Mouse (Mus musculus) macrophage (primary cell): ENCODE measurements around the gene Irf3. TPM values are rescaled to one million over a fixed set of nuclear protein-coding genes. Genes with fewer than 3 reads are reported as not detected.
A peak's percentile ranks its signal among the peaks of the same experiment; 100 is the strongest.

Experiments used
- H3K27ac ChIP-seq: fragments of 350-480 bp; formaldehyde crosslinking; 2 replicates; pipeline ENCODE4 v1.9.0; 2021
- H3K36me3 ChIP-seq: fragments of 350-480 bp; formaldehyde crosslinking; 2 replicates; pipeline ENCODE4 v1.9.0; 2021; ENCODE audit errors: inconsistent target
- H3K4me3 ChIP-seq: fragments of 350-480 bp; formaldehyde crosslinking; 2 replicates; pipeline ENCODE4 v1.9.0; 2021; ENCODE audit errors: inconsistent target
- H3K79me2 ChIP-seq: fragments of 350-480 bp; formaldehyde crosslinking; 2 replicates; pipeline ENCODE4 v1.9.0; 2021; ENCODE audit errors: inconsistent target
- WGBS: methylation state at CpG from one replicate; pipeline ENCODE4 v1.1.7; 2026; ENCODE audit warnings: inconsistent platforms; ENCODE audit not compliant: missing documents; 5-methylcytosine and 5-hydroxymethylcytosine counted together
- polyA plus RNA-seq: library from polyadenylated mRNA; stranded (reverse); fragments of 250-400 nt; gene quantifications from 3 replicates; pipeline ENCODE4 v1.2.4, GENCODE M21; 2018; ENCODE audit warnings: inconsistent platforms

Gene Irf3
- polyA plus RNA-seq, 1 experiment from 2014 or later, result 35.0 TPM

DNA sequence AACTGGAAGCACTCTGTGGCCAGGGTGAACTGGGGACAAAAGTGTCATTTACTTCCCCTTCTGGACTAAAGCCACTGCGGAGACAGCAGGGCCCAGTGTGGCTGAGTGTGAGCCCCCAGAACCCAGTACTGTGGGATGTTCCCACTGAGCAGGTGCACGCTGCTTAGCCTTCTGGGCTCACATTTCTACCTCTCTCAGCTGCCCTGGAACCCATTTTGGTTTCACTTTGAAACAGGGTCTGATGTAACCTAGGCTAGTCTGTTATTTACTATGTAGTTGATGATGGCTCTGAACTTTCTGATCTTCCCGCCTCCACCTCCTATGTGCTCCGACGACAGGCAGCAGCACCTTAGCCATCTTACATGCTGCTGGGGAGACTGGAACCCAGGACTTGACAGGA, 34.6 kb upstream of the Irf3 start:
- no peaks in the 10 kb centered on the region for H3K36me3 ChIP-seq
- H3K79me2 ChIP-seq, result no peaks in the 10 kb centered on the region
- no peak overlapping the region for H3K4me3 ChIP-seq
- no peak overlapping the region for H3K27ac ChIP-seq
- WGBS, result 72% methylated on average over 5 of the region's 5 CpGs

DNA sequence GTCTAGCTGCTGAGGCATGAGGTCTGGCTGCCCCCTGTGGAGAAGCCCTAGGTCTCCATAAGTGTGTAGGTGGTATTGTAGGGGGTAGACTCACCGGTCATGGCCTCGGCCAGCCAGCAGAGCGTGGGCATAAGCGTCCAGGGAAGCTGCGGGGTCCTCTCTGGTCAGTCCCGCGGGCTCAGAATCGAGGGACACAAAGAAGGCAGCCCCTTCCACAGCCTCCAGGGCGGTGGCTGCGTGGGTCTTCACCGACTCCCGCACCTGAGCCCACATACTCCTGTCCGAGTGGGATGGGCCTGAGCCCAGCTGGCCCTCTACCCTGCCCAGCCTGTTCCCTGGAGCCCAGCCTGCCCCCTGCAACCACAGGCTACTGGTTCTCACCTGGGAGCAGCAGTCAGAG, 32.5 kb upstream of the Irf3 start:
- H3K4me3 ChIP-seq, result no peak overlapping the region
- no peak overlapping the region for H3K27ac ChIP-seq
- H3K36me3 ChIP-seq, result no peaks in the 10 kb centered on the region
- H3K79me2 ChIP-seq, result no peaks in the 10 kb centered on the region
- 84% methylated on average over 9 of the region's 13 CpGs for WGBS

DNA sequence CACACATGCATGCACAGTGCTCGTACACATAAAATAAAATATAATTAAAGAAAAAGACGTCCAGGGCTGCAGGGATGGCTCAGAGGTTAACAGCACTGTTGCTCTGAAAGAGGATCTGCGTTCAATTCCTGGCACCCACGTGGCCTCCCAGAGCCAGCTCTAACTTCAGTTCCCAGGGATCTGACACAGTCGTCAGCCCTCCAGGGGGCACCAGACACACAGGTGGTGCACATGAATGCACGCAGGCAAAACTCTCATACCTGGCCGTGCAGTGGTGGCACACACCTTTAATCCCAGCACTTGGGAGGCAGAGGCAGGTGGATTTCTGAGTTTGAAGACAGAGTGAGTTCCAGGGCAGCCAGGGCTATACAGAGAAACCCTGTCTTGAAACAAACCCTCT, 31.5 kb upstream of the Irf3 start:
- H3K79me2 ChIP-seq, result no peaks in the 10 kb centered on the region
- 61% methylated on average over 7 of the region's 7 CpGs for WGBS
- H3K36me3 ChIP-seq, result no peaks in the 10 kb centered on the region
- H3K4me3 ChIP-seq, result no peak overlapping the region
- no peak overlapping the region for H3K27ac ChIP-seq

DNA sequence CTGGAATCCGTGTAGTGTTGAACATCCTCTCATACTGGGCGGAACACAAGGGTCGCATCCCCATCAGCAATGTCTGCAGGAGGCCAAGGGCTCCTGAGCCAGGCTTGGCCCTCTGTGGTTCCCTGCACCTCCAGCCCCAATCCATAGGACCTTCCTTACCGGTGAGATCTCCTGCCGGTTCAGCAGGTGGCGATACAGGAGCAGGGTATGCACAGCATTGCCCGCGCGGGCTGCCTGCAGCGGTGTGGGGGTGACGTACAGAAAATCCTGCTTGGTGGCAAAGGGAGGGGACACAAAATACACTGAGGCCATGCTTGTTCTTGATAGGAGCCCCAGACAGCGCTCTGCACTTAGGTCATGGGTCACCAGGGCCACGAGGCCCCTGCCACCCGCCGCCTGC, 30.8 kb upstream of the Irf3 start:
- 88% methylated on average over 13 of the region's 15 CpGs for WGBS
- Histone ChIP-seq H3K27ac (no peak overlapping the region), H3K4me3 (no peak overlapping the region), H3K36me3 (no peaks in the 10 kb centered on the region), H3K79me2 (no peaks in the 10 kb centered on the region)

DNA sequence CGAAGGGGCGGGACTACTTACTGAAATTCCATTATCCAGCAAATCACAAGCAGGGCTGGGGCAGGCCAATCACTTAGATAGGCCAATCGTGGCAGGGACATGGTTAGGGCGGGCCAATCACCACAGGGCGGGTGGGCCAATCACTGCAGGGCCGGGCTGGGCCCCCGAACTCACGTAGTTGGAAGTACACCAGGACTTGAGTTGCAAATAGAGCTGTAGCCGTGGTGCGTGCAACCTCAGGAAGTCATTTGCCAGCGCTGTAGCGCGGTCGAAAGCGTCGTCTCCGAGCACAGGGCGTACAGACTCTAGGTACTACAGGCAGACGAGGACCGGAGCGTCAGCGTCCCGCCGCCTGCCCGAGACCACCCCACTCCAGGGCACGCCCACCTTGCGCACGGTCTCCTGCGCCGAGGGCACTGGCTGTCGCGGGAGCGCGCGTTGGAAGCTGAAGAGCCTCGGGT, 27.2 kb upstream of the Irf3 start:
- H3K79me2 ChIP-seq, result no peaks in the 10 kb centered on the region

DNA sequence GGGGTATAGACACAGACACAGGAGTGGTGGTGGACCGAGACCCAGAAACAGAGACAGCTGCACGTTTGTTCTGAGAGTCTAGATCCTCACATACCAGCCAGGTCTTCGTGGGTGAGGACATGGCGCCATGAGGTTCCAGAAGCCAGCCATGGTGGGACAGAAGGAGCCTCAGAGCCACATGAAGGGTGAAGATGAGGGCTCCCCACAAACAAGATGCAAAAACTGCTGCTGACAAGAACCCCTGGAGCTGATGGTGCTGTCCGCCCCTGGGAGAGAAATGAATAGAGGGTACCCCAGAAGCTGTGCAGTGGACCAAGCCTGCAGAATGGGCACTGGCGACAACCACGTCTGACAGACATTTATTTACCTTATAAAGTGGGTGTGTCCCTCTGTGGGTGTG, 26.3 kb upstream of the Irf3 start:
- 87% methylated on average over 7 of the region's 7 CpGs for WGBS
- Histone ChIP-seq H3K79me2 (no peaks in the 10 kb centered on the region), H3K27ac (no peak overlapping the region), H3K4me3 (no peak overlapping the region), H3K36me3 (no peaks in the 10 kb centered on the region)

More for the DNA sequence above, 27.2 kb upstream of the Irf3 start:
- H3K27ac ChIP-seq, result no peak overlapping the region
- H3K36me3 ChIP-seq, result no peaks in the 10 kb centered on the region
- WGBS, result under 1% methylated on average over 34 of the region's 36 CpGs
- peak overlapping the region; percentile 10; the same call in 1 of the 2 replicates for H3K4me3 ChIP-seq

DNA sequence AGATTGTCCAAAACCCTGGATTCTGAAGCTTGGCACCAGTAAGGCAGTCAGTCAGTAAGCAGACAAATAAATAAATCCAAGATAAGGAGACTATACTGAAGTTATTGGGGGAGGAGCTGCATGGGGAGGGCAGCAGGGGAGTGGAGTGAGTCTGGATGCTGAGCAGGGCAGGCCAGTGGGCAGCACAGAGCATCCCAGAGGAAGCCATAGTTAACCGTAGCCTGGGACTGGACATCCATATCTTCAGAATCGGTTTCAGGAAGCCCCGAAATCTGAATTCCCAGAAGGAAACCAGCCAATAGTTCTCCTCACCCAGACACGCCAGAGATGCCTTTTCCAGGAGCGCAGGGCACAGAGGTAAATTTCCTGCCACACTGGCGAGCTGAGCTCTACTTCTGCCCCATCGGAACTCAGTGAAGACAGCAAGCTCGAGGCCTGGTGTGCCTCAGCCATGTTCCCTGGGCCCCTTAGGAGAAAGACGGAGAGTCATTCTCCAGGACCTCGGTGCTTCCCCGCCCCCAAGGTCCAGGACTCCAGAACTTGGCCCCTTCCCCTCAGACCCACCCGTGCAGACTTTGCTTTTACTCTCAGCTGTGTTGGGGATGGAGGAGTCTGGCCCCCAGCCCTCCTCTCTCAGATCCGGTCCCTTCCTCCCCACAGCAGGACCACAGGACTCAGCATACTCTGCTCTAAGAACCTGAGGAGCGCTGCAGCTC, 23.9 kb upstream of the Irf3 start:
- Histone ChIP-seq H3K36me3 (peaks cover 21% of the 10 kb centered on the region), H3K4me3 (no peak overlapping the region), H3K27ac (no peak overlapping the region), H3K79me2 (no peaks in the 10 kb centered on the region)
- 70% methylated on average over 13 of the region's 14 CpGs for WGBS

DNA sequence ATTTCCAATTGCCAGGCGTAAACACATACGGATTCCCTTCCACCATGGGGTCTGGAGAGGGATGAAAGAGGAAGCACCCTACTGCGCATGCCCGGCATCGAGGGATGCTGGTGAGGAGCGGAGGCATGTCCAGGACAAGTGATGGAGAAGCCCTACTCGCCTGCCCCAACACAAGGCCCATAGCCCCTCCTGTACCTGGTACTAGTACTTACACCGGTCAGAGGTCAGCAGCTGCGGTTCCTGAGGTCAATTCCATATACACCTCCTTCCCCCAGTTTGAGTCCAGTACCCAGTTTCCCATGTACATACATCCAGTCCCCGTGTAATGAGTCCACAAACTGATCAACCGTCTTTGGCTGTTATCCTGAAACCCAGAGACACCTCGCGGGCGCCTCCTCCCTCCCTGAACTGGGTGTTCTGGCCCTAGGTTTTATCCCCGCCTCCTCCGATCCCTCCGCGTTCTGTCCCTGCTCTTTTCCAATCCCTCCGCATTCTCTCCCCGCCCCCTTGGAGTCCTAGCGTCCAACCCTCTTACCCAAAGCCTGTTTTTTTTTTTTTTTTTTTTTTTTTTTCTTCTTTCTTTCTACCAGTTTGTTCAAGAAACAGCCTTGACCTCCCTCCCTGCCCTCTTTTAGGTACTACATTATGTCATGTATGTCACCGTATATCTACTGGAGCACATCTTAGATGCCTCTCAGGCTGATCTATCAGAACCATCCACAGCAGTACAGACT, 22.9 kb upstream of the Irf3 start, which contains the start of gene Cpt1c:
Gene Cpt1c, minus strand, starts transcription at position 469 of the 734 bp plus-strand sequence.
- H3K4me3 ChIP-seq, result no peak within 1 kb of the TSS
- H3K36me3 ChIP-seq, result peaks cover 29% of the 10 kb centered on the region
- no peak within 1 kb of the TSS for H3K27ac ChIP-seq
- no peaks in the 10 kb centered on the region for H3K79me2 ChIP-seq
- WGBS, result 14% methylated on average over 22 of the region's 22 CpGs

DNA sequence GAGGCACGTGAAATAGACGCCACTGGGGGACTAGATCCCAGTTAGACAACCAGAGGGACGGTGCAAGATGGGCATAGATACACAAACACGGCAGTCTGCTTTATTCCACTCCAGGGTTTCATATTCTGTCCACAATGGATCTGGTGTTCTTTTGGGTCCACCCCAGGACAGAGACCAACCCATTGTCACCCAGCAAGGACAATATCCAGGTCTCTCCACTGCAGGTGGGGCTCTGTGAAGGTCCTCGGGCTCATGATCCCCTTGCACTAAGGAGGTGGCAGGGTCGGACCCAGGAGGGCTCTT, 22.4 kb upstream of the Irf3 start:
- Histone ChIP-seq H3K27ac (no peak overlapping the region), H3K4me3 (no peak overlapping the region), H3K79me2 (no peaks in the 10 kb centered on the region), H3K36me3 (peaks cover 34% of the 10 kb centered on the region)
- WGBS, result 75% methylated on average over 6 of the region's 6 CpGs

DNA sequence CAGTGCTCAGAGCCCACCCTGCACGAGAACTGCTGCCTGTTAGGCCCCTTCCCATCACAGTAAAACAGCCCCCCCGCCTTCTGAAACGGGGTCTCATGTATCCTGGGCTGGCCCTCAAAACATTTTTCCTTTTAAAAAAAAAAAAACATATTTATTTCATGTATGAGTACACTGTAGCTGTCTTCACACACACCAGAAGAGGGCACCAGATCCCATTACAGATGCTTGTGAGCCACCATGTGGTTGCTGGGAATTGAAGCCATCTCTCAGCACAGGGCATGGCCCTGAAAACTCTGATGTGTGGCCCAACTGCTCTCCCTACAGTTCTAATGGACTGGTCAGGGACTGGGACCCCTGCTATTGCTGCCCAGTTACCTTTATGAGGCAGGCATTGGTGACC, 19.1 kb upstream of the Irf3 start:
- no peak overlapping the region for H3K27ac ChIP-seq
- no peak overlapping the region for H3K4me3 ChIP-seq
- no peaks in the 10 kb centered on the region for H3K79me2 ChIP-seq
- H3K36me3 ChIP-seq, result peaks cover 51% of the 10 kb centered on the region
- WGBS, result 97% methylated on average over 3 of the region's 3 CpGs

DNA sequence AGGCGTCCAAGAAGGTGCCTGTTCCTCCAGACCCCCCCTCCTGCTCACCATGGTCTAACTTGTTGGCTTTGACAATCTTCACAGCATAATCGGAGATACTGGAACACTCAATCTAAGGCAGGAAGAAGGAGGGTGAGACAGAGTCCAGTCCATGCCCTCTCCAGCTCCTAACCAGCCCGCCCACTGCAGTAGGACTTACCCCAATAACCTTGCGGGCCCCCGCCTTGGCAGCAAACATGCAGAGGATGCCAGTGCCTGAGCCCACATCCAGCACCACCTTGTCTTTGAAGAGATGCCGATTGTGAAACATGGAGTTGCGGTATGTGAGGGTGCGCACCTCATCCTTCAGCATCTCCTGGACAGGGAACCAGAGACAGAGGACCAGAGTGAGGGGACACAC, 15.9 kb upstream of the Irf3 start:
- Histone ChIP-seq H3K27ac (no peak overlapping the region), H3K79me2 (peaks cover 21% of the 10 kb centered on the region), H3K36me3 (peaks cover 50% of the 10 kb centered on the region), H3K4me3 (no peak overlapping the region)
- WGBS, result 90% methylated on average over 6 of the region's 8 CpGs

DNA sequence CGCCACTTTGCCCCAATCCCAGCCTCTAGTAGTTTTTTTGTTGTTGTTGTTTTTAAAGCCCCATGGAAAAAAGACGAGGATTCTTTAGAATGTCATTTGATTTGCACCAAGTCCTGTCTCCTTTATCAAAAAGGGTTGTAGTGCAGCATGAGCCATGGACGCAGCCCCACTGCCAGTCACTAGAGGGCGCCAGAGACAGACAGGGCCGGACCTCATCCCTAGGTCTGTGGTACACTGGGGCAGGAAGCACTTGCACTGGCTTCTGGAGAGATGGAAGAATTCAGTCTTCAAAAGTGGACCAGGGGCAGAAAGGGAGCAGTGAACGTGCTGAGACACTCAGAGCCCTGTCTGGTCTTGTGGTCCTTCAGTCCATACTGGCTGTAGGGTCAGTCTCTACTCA, 14.4 kb upstream of the Irf3 start:
- Histone ChIP-seq H3K27ac (no peak overlapping the region), H3K79me2 (peaks cover 21% of the 10 kb centered on the region), H3K4me3 (no peak overlapping the region), H3K36me3 (peaks cover 35% of the 10 kb centered on the region)
- WGBS, result 21% methylated on average over 6 of the region's 6 CpGs

DNA sequence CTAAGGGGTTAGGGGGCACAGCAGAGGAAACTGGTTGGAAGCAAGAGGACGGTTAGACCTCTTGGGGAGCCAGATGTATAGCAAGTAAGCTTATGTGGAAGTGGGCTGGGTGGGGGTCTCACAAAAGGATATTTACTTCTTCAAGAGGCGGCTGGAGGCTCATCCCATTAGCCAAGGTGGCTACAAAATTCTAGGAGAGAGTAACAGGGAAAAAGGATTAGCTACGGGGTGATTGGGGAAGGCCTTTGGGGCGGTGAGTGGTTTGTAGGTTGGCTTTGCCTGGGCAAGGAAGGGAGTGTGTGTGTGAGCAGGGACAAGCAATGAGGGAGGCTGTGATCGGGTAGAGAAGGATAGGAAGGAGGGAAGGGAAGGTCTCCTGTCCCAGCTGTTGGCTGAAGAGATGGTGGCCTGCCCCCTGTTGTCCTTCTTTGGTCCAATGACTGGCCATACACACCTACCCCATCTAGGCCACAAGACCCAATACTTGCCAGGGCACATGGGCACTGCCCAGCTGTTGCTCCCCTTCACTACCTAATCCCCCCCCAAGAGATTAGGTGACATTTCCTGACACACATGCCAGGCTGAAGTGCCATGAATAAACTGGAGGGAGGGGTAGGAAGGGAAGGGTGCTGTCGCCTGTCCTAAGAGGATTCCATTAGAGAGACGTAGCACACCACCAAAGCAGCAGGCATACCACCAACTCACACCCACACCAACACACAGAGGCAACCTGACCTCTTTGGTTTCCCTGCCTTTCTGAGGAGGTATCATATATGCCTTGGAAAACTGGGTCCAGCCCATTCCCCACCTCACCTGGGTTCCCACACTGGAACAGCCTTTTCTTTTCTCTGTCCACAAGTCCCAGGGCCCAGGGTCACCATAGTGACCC, 13.3 kb upstream of the Irf3 start:
- 90% methylated on average over 5 of the region's 7 CpGs for WGBS
- peaks cover 25% of the 10 kb centered on the region; the same call in 1 of the 2 replicates for H3K36me3 ChIP-seq
- no peak overlapping the region for H3K27ac ChIP-seq
- no peak overlapping the region for H3K4me3 ChIP-seq
- peaks cover 21% of the 10 kb centered on the region for H3K79me2 ChIP-seq

DNA sequence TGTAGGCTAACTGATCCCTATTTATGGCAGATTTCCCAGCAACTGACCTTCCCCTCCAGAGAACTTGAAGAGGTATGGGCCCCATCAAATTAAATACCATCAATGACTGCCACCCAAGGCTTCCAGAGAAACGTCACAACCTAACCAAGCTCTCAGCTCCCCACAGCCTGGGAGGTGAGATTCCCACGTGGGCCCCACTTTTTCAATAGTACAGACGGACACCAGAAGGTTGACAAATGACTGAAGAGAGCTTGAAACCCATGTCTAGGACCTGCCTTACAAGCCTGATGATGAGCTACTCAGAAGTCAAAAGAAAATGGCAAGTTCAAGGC, 12.6 kb upstream of the Irf3 start:
- Histone ChIP-seq H3K79me2 (peaks cover 21% of the 10 kb centered on the region), H3K4me3 (no peak overlapping the region), H3K27ac (no peak overlapping the region), H3K36me3 (peaks cover 19% of the 10 kb centered on the region; the same call in 1 of the 2 replicates)
- WGBS, result 75% methylated on average over 3 of the region's 3 CpGs
